Mouse (Mus musculus): ENCODE measurements around the gene Ptprd. TPM values are rescaled to one million over a fixed set of nuclear protein-coding genes. Genes with fewer than 3 reads are reported as not detected.

Gene Ptprd
- polyA plus RNA-seq, 1 experiment from 2014 or later = 15.5 TPM

- H3K36me3 ChIP-seq = no peaks in the 10 kb centered on the region
- H3K27ac ChIP-seq = no peak overlapping the region
- no peaks in the 10 kb centered on the region for H3K27me3 ChIP-seq (ENCODE audit: insufficient read depth, poor library complexity, severe bottlenecking)
- H3K4me3 ChIP-seq = no peak overlapping the region
- DNase-seq (ENCODE audit: low spot score) = no peak
- no peaks in the 10 kb centered on the region for H3K9me3 ChIP-seq
- no peaks in the 10 kb centered on the region for H3K4me1 ChIP-seq (replicated peaks)
- 70% methylated on average over 7 of the region's 7 CpGs for WGBS
These were observed 1824.6 kb downstream of the Ptprd start for GRCm38 (mm10) chr4:76386978-76387824.

- Histone ChIP-seq H3K27ac (no peak overlapping the region), H3K9me3 (no peaks in the 10 kb centered on the region), H3K4me1 (replicated peaks) (no peaks in the 10 kb centered on the region), H3K4me3 (no peak overlapping the region), H3K36me3 (no peaks in the 10 kb centered on the region), H3K27me3 (ENCODE audit: insufficient read depth, poor library complexity, severe bottlenecking) (no peaks in the 10 kb centered on the region)
- 93% methylated on average over 5 of the region's 5 CpGs for WGBS
- DNase-seq (ENCODE audit: low spot score) = no peak
These were observed 1825.9 kb downstream of the Ptprd start for GRCm38 (mm10) chr4:76385818-76386217.

- Histone ChIP-seq H3K4me1 (replicated peaks) (no peaks in the 10 kb centered on the region), H3K4me3 (no peak overlapping the region), H3K27me3 (ENCODE audit: insufficient read depth, poor library complexity, severe bottlenecking) (no peaks in the 10 kb centered on the region), H3K9me3 (no peaks in the 10 kb centered on the region), H3K36me3 (no peaks in the 10 kb centered on the region), H3K27ac (no peak overlapping the region)
- no peak for DNase-seq (ENCODE audit: low spot score)
- WGBS = 80% methylated on average over 6 of the region's 6 CpGs
These were observed 1831.3 kb downstream of the Ptprd start for GRCm38 (mm10) chr4:76380312-76380917.

- no peaks in the 10 kb centered on the region for H3K27me3 ChIP-seq (ENCODE audit: insufficient read depth, poor library complexity, severe bottlenecking)
- H3K9me3 ChIP-seq = no peaks in the 10 kb centered on the region
- peak; percentile 29 for DNase-seq (ENCODE audit: low spot score)
- H3K4me3 ChIP-seq = no peak overlapping the region
- H3K4me1 ChIP-seq (replicated peaks) = peaks cover 26% of the 10 kb centered on the region
- no peaks in the 10 kb centered on the region for H3K36me3 ChIP-seq
- WGBS = 60% methylated on average over 4 of the region's 4 CpGs
- no peak overlapping the region for H3K27ac ChIP-seq
These were observed 1841.5 kb downstream of the Ptprd start for GRCm38 (mm10) chr4:76370041-76370880.

GRCm38 (mm10) chr4:76369101-76369500 lies 1842.7 kb downstream of the Ptprd start:
- WGBS = 83% methylated on average over 3 of the region's 3 CpGs
- no peak for DNase-seq (ENCODE audit: low spot score)

GRCm38 (mm10) chr4:76368291-76368690 lies 1843.5 kb downstream of the Ptprd start:
- WGBS = 89% methylated on average over 2 of the region's 2 CpGs
- peaks cover 26% of the 10 kb centered on the region for H3K4me1 ChIP-seq (replicated peaks)
- H3K36me3 ChIP-seq = no peaks in the 10 kb centered on the region
- no peaks in the 10 kb centered on the region for H3K9me3 ChIP-seq
- DNase-seq (ENCODE audit: low spot score) = no peak
- no peaks in the 10 kb centered on the region for H3K27me3 ChIP-seq (ENCODE audit: insufficient read depth, poor library complexity, severe bottlenecking)
- H3K4me3 ChIP-seq = no peak overlapping the region
- H3K27ac ChIP-seq = no peak overlapping the region

More at GRCm38 (mm10) chr4:76369101-76369500, 1842.7 kb downstream of the Ptprd start:
- Histone ChIP-seq H3K4me3 (no peak overlapping the region), H3K9me3 (no peaks in the 10 kb centered on the region), H3K27me3 (ENCODE audit: insufficient read depth, poor library complexity, severe bottlenecking) (no peaks in the 10 kb centered on the region), H3K36me3 (no peaks in the 10 kb centered on the region), H3K4me1 (replicated peaks) (peaks cover 26% of the 10 kb centered on the region), H3K27ac (no peak overlapping the region)

GRCm38 (mm10) chr4:76367285-76367684 lies 1844.5 kb downstream of the Ptprd start:
- Histone ChIP-seq H3K27ac (no peak overlapping the region), H3K36me3 (no peaks in the 10 kb centered on the region), H3K4me3 (no peak overlapping the region), H3K4me1 (replicated peaks) (peaks cover 26% of the 10 kb centered on the region), H3K9me3 (no peaks in the 10 kb centered on the region), H3K27me3 (ENCODE audit: insufficient read depth, poor library complexity, severe bottlenecking) (no peaks in the 10 kb centered on the region)
- whole genome bisulfite sequencing = 89% methylated on average over 3 of the region's 3 CpGs
- no peak for DNase-seq (ENCODE audit: low spot score)

GRCm38 (mm10) chr4:76365871-76366270 lies 1845.9 kb downstream of the Ptprd start:
- DNase-seq (ENCODE audit: low spot score) = no peak
- Histone ChIP-seq H3K4me1 (replicated peaks) (peaks cover 26% of the 10 kb centered on the region), H3K27me3 (ENCODE audit: insufficient read depth, poor library complexity, severe bottlenecking) (no peaks in the 10 kb centered on the region), H3K36me3 (no peaks in the 10 kb centered on the region), H3K27ac (no peak overlapping the region), H3K9me3 (no peaks in the 10 kb centered on the region), H3K4me3 (no peak overlapping the region)
- 86% methylated on average over 4 of the region's 4 CpGs for WGBS

- Histone ChIP-seq H3K36me3 (no peaks in the 10 kb centered on the region), H3K4me3 (no peak overlapping the region), H3K4me1 (replicated peaks) (peaks cover 2% of the 10 kb centered on the region; the same call in 1 of the 2 replicates), H3K27me3 (ENCODE audit: insufficient read depth, poor library complexity, severe bottlenecking) (no peaks in the 10 kb centered on the region), H3K9me3 (no peaks in the 10 kb centered on the region), H3K27ac (no peak overlapping the region)
- no peak for DNase-seq (ENCODE audit: low spot score)
- 92% methylated on average over 1 of the region's 1 CpGs for WGBS
These were observed 1850.2 kb downstream of the Ptprd start for GRCm38 (mm10) chr4:76361546-76361945.

GRCm38 (mm10) chr4:76354167-76354566 lies 1857.6 kb downstream of the Ptprd start:
- Histone ChIP-seq H3K9me3 (0 out of 2 replicates have a peak, but pooled peaks cover 2% of the 10 kb centered on the region), H3K4me1 (replicated peaks) (peaks cover 18% of the 10 kb centered on the region), H3K4me3 (no peak overlapping the region), H3K27me3 (ENCODE audit: insufficient read depth, poor library complexity, severe bottlenecking) (no peaks in the 10 kb centered on the region), H3K36me3 (no peaks in the 10 kb centered on the region), H3K27ac (no peak overlapping the region)
- WGBS = 87% methylated on average over 2 of the region's 2 CpGs
- no peak for DNase-seq (ENCODE audit: low spot score)

GRCm38 (mm10) chr4:76352468-76352867 lies 1859.3 kb downstream of the Ptprd start:
- 0 out of 2 replicates have a peak, but pooled peaks cover 3% of the 10 kb centered on the region for H3K9me3 ChIP-seq
- H3K4me3 ChIP-seq = no peak overlapping the region
- H3K27ac ChIP-seq = no peak overlapping the region
- no peaks in the 10 kb centered on the region for H3K36me3 ChIP-seq
- peaks cover 18% of the 10 kb centered on the region for H3K4me1 ChIP-seq (replicated peaks)
- H3K27me3 ChIP-seq (ENCODE audit: insufficient read depth, poor library complexity, severe bottlenecking) = no peaks in the 10 kb centered on the region
- 69% methylated on average over 1 of the region's 1 CpGs for WGBS
- no peak for DNase-seq (ENCODE audit: low spot score)

- no peak for DNase-seq (ENCODE audit: low spot score)
- Histone ChIP-seq H3K27ac (no peak overlapping the region), H3K36me3 (no peaks in the 10 kb centered on the region), H3K4me3 (no peak overlapping the region), H3K9me3 (0 out of 2 replicates have a peak, but pooled peaks cover 3% of the 10 kb centered on the region), H3K27me3 (ENCODE audit: insufficient read depth, poor library complexity, severe bottlenecking) (no peaks in the 10 kb centered on the region), H3K4me1 (replicated peaks) (peaks cover 18% of the 10 kb centered on the region)
- 58% methylated on average over 8 of the region's 8 CpGs for WGBS
These were observed 1860.4 kb downstream of the Ptprd start for GRCm38 (mm10) chr4:76351201-76351979.

Measured in hindbrain, embryonic 10.5 days (tissue).